Mouse (Mus musculus): ENCODE data around the gene 2410131K14Rik. TPM values are rescaled to one million over a fixed set of nuclear protein-coding genes. Genes with fewer than 3 reads are reported as not detected.

Gene 2410131K14Rik
- polyA plus RNA-seq, 1 experiment, result 3.4 TPM

DNA sequence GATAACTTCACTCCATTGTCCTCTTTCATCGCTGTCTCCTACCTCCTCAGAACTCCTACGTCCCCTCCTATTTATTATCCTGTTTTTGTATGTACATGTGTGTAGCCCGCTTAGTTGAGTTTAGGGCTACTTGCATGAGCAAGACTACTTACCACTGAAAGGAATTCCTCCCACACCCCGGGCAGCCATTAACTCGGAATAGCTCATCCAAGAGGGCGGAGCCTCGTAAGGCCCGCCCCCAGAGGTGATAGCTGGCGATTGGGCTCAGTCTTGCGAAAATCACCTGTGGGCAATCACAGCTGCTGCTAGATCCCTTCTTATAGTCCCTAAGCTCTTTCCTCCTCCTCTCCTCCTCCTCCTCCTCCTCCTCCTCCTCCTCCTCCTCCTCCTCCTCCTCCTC, 66.2 kb downstream of the 2410131K14Rik start:
- TF ChIP-seq POLR2A (IDR thresholded peaks at IDR 0.05; ENCODE audit: control insufficient read depth, low read depth, low read length) (no peak), CTCF (IDR thresholded peaks at IDR 0.05; ENCODE audit: control insufficient read depth, insufficient read depth, insufficient replicate concordance, low read depth, low read length) (no peak)
- no peak overlapping the region for H3K4me3 ChIP-seq (ENCODE audit: control insufficient read depth, low read depth, low read length)
- peaks cover 2% of the 10 kb centered on the region; the same call in 1 of the 2 replicates for H3K4me1 ChIP-seq (ENCODE audit: control insufficient read depth, insufficient read depth, low read length)
- H3K36me3 ChIP-seq (ENCODE audit: control insufficient read depth, insufficient read depth, low read length), result no peaks in the 10 kb centered on the region
- no peak overlapping the region for H3K27ac ChIP-seq (ENCODE audit: control insufficient read depth, insufficient read depth, low read depth, low read length)
- no peaks in the 10 kb centered on the region for H3K27me3 ChIP-seq (ENCODE audit: control insufficient read depth, insufficient read depth, low read length)

DNA sequence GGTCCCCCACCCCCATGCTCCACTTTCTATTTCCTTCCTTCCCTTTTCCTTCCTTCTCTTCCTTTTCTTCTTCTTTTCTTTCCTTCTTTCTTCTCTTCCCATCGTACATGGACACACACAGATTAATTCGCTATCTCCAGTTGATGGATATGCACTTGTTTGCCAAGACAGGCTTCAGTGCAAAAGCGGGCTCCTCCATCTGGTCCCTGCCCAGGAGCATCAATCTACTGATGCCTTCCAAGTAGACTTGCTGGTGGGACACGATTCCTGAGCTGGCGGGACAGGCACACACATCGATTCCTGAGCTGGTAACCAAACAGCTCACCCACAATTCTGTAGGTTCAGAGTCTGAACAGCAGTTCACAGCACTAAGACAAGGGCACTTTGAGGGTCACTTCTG, 68.7 kb downstream of the 2410131K14Rik start:
- Histone ChIP-seq H3K27ac (ENCODE audit: control insufficient read depth, insufficient read depth, low read depth, low read length) (no peak overlapping the region), H3K4me3 (ENCODE audit: control insufficient read depth, low read depth, low read length) (no peak overlapping the region), H3K36me3 (ENCODE audit: control insufficient read depth, insufficient read depth, low read length) (no peaks in the 10 kb centered on the region), H3K4me1 (ENCODE audit: control insufficient read depth, insufficient read depth, low read length) (peaks cover 2% of the 10 kb centered on the region; the same call in 1 of the 2 replicates), H3K27me3 (ENCODE audit: control insufficient read depth, insufficient read depth, low read length) (no peaks in the 10 kb centered on the region)
- no peak for TF ChIP-seq CTCF (IDR thresholded peaks at IDR 0.05; ENCODE audit: control insufficient read depth, insufficient read depth, insufficient replicate concordance, low read depth, low read length)
- TF ChIP-seq POLR2A (IDR thresholded peaks at IDR 0.05; ENCODE audit: control insufficient read depth, low read depth, low read length), result no peak

Other genes with a start within 250 kb of the 2410131K14Rik start
- 2.7 and 3.3 TPM in 2 replicates for gene Tesc, start 217.5 kb upstream of the 2410131K14Rik start, polyA plus RNA-seq (2012; rRNA removed)
- gene Fbxw8, start 89.8 kb upstream of the 2410131K14Rik start, polyA plus RNA-seq (2012; rRNA removed), result 19.6 and 21.6 TPM in 2 replicates
- gene Hrk, start 80.6 kb upstream of the 2410131K14Rik start, polyA plus RNA-seq (2012; rRNA removed), result 0.13 and 0.40 TPM in 2 replicates
- 6.8 and 8.0 TPM in 2 replicates for gene Rnft2, start 111 bp upstream of the 2410131K14Rik start, polyA plus RNA-seq (2012; rRNA removed)